Mouse (Mus musculus) myocyte (in vitro differentiated cells): ENCODE results near the gene Amigo1. TPM values are rescaled to one million over a fixed set of nuclear protein-coding genes. Genes with fewer than 3 reads are reported as not detected.

Source experiments
- H3K27me3 ChIP-seq: one replicate; pipeline ENCODE4 v1.6.1; 2011; ENCODE audit not compliant: control insufficient read depth, insufficient read depth, insufficient read length
- H3K36me3 ChIP-seq: one replicate; pipeline ENCODE4 v1.6.1; 2011; ENCODE audit not compliant: control insufficient read depth, insufficient read depth
- H3K4me2 ChIP-seq: one replicate; pipeline ENCODE4 v1.6.1; 2011; ENCODE audit warnings: low read depth, control low read depth
- H3K4me3 ChIP-seq: one replicate; pipeline ENCODE4 v1.5.1; 2011; ENCODE audit warnings: mild to moderate bottlenecking, control low read depth, moderate library complexity
- H3K79me2 ChIP-seq: one replicate; pipeline ENCODE4 v1.6.1; 2011; ENCODE audit not compliant: control insufficient read depth, insufficient read depth
- H3ac ChIP-seq: one replicate; pipeline ENCODE4 v1.6.1; 2011; ENCODE audit not compliant: control insufficient read depth, insufficient read length
- CEBPB ChIP-seq: IDR thresholded peaks from 2 replicates; pipeline ENCODE4 v1.6.1; 2011; ENCODE audit warnings: mild to moderate bottlenecking, moderate library complexity; ENCODE audit not compliant: poor library complexity, insufficient read depth, severe bottlenecking
- E2F4 ChIP-seq: IDR thresholded peaks from one replicate; pipeline ENCODE4 v1.6.1; 2011; ENCODE audit warnings: mild to moderate bottlenecking, control low read depth, moderate library complexity; ENCODE audit not compliant: insufficient read depth
- MAX ChIP-seq: IDR thresholded peaks from one replicate; pipeline ENCODE4 v1.6.1; 2011; ENCODE audit warnings: low read depth, mild to moderate bottlenecking, control low read depth
- MYOD1 ChIP-seq, 3 experiments: IDR thresholded peaks; one replicate each; pipeline ENCODE4 v1.6.1; 2011; ENCODE audit warnings: control low read depth in 2 of 3, low read depth in 2 of 3, mild to moderate bottlenecking in 2 of 3, moderate library complexity in 1 of 3; ENCODE audit not compliant: insufficient read length in 2 of 3, control insufficient read depth in 1 of 3
- MYOG ChIP-seq, 3 experiments: IDR thresholded peaks; one replicate each; pipeline ENCODE4 v1.6.1; 2011; ENCODE audit warnings: control low read depth in 2 of 3, low read depth in 2 of 3, mild to moderate bottlenecking in 2 of 3; ENCODE audit not compliant: insufficient read length in 2 of 3, control insufficient read depth in 1 of 3, insufficient read depth in 1 of 3
- POLR2A ChIP-seq: IDR thresholded peaks from one replicate; pipeline ENCODE4 v1.6.1; 2011; ENCODE audit warnings: low read depth, mild to moderate bottlenecking, control low read depth, moderate library complexity; ENCODE audit not compliant: insufficient read length
- POLR2AphosphoS2 ChIP-seq: IDR thresholded peaks from one replicate; pipeline ENCODE4 v1.6.1; 2011; ENCODE audit warnings: low read depth, control low read depth; ENCODE audit not compliant: insufficient read length
- REST ChIP-seq: IDR thresholded peaks from one replicate; pipeline ENCODE4 v1.6.1; 2011; ENCODE audit warnings: mild to moderate bottlenecking, control low read depth, moderate library complexity; ENCODE audit not compliant: insufficient read depth, insufficient read length
- SRF ChIP-seq: IDR thresholded peaks from one replicate; pipeline ENCODE4 v1.6.1; 2011; ENCODE audit warnings: low read depth; ENCODE audit not compliant: control insufficient read depth, insufficient read length
- TCF12 ChIP-seq: IDR thresholded peaks from one replicate; pipeline ENCODE4 v1.6.1; 2011; ENCODE audit warnings: mild to moderate bottlenecking, control low read depth; ENCODE audit not compliant: poor library complexity, insufficient read depth, severe bottlenecking
- TCF3 ChIP-seq: IDR thresholded peaks from one replicate; pipeline ENCODE4 v1.6.1; 2011; ENCODE audit warnings: low read depth, control low read depth; ENCODE audit not compliant: insufficient read length
- USF1 ChIP-seq: IDR thresholded peaks from one replicate; pipeline ENCODE4 v1.6.1; 2011; ENCODE audit warnings: low read depth, mild to moderate bottlenecking, control low read depth, moderate library complexity
- polyA plus RNA-seq: library from polyadenylated mRNA; unstranded; fragments of >200 nt; fragmentation: generic; extraction: Trizol; gene quantifications from one replicate; pipeline ENCODE4 v1.2.1, GENCODE M21; 2012; ENCODE audit warnings: missing spikeins

Amigo1 gene
- polyA plus RNA-seq, 1 experiment, result 3.3 TPM

- TF ChIP-seq E2F4, result no peak
- no peak for TF ChIP-seq REST
- TF ChIP-seq MAX, result no peak
- TF ChIP-seq TCF12, result no peak
- no peak for TF ChIP-seq TCF3
- no peak for TF ChIP-seq POLR2AphosphoS2
- TF ChIP-seq SRF, result no peak
- no peak for TF ChIP-seq MYOD1 (IDR thresholded peaks at IDR 0.05; ENCODE audit: control insufficient read depth in 1 of 3, insufficient read length in 2 of 3, low read depth in 2 of 3)
- no peak for TF ChIP-seq USF1
- no peak for TF ChIP-seq POLR2A
- no peak for TF ChIP-seq CEBPB
- no peak for TF ChIP-seq MYOG (IDR thresholded peaks at IDR 0.05; ENCODE audit: control insufficient read depth in 1 of 3, insufficient read depth in 1 of 3, insufficient read length in 2 of 3, low read depth in 2 of 3)
- no peaks in the 10 kb centered on the region for H3K79me2 ChIP-seq
- H3ac ChIP-seq, result no peak overlapping the region
- H3K4me2 ChIP-seq, result no peak overlapping the region
- peaks cover 34% of the 10 kb centered on the region for H3K27me3 ChIP-seq
- no peak overlapping the region for H3K4me3 ChIP-seq
- H3K36me3 ChIP-seq, result no peaks in the 10 kb centered on the region
These were observed 16.9 kb upstream of the Amigo1 start for GRCm38 (mm10) chr3:108169199-108169598.

DNA sequence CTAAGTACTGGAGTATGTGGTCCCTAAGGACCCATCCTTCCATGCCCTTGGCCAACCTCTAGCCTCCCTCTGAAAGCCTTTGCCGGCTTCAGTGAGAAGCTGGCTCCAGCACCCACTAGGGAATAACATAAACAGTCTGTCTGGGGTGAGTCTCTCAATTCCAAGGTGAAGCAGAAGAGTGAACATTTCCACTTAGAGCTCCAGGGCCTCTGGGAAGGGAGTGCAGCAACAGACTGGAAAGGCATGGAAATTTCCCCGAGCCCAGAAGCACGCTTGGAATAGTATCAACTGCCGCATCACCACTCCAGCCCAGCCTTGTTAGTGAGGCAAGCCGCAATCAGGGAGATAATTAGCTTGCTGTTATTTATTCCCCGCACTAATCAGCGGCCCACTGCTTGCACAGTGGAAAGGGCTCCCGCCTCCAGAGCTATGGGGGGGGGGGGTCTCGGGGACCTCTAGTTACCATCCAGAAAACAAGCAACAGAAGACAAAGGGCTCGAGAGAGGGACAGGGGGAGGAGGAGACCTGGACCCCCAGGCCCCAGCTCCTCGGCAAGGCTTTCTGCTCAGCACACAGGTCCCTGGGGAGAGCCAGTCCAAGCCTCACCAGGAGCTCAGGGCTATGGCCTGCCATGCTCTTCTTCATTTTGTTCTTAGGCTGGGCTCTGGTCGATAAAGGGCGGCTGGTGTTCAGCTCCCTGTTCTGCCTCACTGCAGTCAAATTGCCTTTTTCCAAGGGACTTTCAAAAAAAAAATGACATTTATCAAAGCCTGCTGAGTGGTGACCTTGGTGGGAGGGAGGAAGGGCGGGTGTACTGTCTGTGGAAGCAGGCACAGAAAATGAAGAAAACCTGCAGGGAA lies 11.2 kb upstream of the Amigo1 start:
- H3K79me2 ChIP-seq, result no peaks in the 10 kb centered on the region
- no peak overlapping the region for H3ac ChIP-seq
- no peaks in the 10 kb centered on the region for H3K36me3 ChIP-seq
- H3K4me3 ChIP-seq, result no peak overlapping the region
- H3K4me2 ChIP-seq, result no peak overlapping the region
- no peak for TF ChIP-seq MYOG (IDR thresholded peaks at IDR 0.05; ENCODE audit: control insufficient read depth in 1 of 3, insufficient read depth in 1 of 3, insufficient read length in 2 of 3, low read depth in 2 of 3)
- TF ChIP-seq TCF12, result no peak
- TF ChIP-seq POLR2A, result no peak
- TF ChIP-seq TCF3, result no peak
- no peak for TF ChIP-seq E2F4
- TF ChIP-seq MAX, result no peak
- no peak for TF ChIP-seq POLR2AphosphoS2
- no peak for TF ChIP-seq REST
- TF ChIP-seq USF1, result no peak
- peaks cover 55% of the 10 kb centered on the region for H3K27me3 ChIP-seq

DNA sequence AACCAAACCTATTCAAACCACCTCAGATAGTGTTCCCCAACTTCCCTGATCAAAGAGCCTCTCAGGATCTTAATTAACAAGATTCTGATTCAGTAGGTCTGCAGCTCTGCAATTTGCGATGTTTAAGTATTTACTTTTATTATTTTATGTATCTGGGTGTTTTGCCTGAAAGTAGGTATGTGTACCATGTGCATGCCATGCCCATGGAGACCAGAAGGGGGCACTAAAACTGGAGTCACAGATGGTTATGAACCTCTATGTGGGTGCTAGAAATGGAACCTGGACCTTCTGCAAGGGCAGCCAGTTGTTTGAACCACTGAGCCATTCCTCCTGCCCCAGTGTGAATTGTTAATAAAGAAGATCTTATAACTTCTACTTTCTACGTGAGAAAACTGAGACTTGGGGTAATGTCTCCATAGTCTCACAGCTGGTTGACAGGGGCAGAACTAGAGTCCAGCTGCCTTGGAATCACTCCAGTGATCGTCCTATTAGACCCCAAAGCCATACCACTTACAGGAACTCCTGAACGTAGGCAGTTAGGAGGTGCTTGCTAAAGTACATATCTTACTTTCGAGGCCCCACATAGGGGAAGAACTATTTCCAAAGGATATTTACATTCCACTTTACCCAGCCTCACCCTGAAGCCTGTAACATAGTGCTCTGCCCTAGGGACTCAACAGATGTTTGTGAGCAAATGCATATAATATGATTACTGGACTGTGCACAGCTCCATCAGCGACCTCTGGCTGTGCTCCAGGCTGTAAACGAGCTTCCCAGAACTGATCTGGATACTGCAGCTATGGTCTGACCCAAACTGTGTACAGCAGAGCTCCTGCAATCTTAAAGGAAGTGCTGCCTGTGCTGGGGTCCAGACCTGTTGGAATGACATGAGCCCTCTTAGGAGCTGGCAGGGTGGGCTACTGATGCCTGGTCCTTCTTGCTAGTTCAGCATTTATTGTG lies 7.1 kb upstream of the Amigo1 start:
- Histone ChIP-seq H3K4me2 (no peak overlapping the region), H3K79me2 (no peaks in the 10 kb centered on the region), H3K36me3 (no peaks in the 10 kb centered on the region), H3K27me3 (peaks cover 37% of the 10 kb centered on the region), H3ac (no peak overlapping the region), H3K4me3 (no peak overlapping the region)
- TF ChIP-seq POLR2A (no peak), MYOG (IDR thresholded peaks at IDR 0.05; ENCODE audit: control insufficient read depth in 1 of 3, insufficient read depth in 1 of 3, insufficient read length in 2 of 3, low read depth in 2 of 3) (no peak), USF1 (no peak), MYOD1 (IDR thresholded peaks at IDR 0.05; ENCODE audit: control insufficient read depth in 1 of 3, insufficient read length in 2 of 3, low read depth in 2 of 3) (no peak), REST (no peak), TCF12 (no peak), MAX (no peak), SRF (no peak), E2F4 (no peak), CEBPB (no peak), TCF3 (no peak), POLR2AphosphoS2 (no peak)

DNA sequence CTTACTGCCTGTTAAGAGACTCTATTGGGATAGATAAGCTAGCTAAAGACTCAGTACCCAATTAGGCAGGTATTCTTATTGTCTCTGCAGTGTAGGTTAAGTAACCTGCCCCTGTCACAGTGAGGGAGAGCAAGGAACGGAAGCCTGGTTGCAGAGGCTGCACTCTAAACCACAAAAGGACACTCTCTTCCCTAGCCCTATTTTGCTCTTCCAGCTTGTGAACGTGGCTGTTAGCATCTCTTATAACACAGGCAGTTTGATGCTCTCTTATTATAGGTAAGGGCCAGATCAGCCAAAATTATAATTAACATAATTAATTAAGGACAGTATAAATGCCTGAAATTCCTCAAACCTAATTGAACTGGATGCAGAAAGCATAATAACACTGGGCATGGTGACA lies 5.6 kb upstream of the Amigo1 start:
- Histone ChIP-seq H3K4me2 (no peak overlapping the region), H3K36me3 (no peaks in the 10 kb centered on the region), H3ac (no peak overlapping the region), H3K27me3 (peaks cover 25% of the 10 kb centered on the region), H3K79me2 (no peaks in the 10 kb centered on the region), H3K4me3 (no peak overlapping the region)
- TF ChIP-seq E2F4 (no peak), CEBPB (no peak), USF1 (no peak), POLR2A (no peak)
